Mouse (Mus musculus) erythroid progenitor cell, adult 5-6 weeks (primary cell): ENCODE measurements around the gene Tspo2. TPM values are rescaled to one million over a fixed set of nuclear protein-coding genes. Genes with fewer than 3 reads are reported as not detected.
"Not testable (repeated sequence)": the region's sequence is repeated elsewhere in the genome, so short reads cannot be mapped to it uniquely, and the experiment has no call there.

ENCODE experiments used
- ATAC-seq: replicated peaks from 2 replicates; pipeline ENCODE4 v1.8.0; 2016; ENCODE audit warnings: moderate number of reproducible peaks, mild to moderate bottlenecking, moderate TSS enrichment, inconsistent platforms; ENCODE audit not compliant: poor library complexity, low FRiP score, severe bottlenecking
- total RNA-seq, 2 experiments: library from RNA; stranded (forward) in 1 of 2; stranded (reverse) in 1 of 2; fragments of 150-400 nt in 1 of 2; fragments of 186-747, 209-891 nt in 1 of 2; gene quantifications; 2 replicates each; pipeline versions ENCODE4 v1.2.3 to v1.2.4; 2015 to 2017; ENCODE audit warnings: low replicate concordance in 2 of 2

Gene Tspo2
- total RNA-seq (2015; ENCODE audit: low replicate concordance) (464 and 482 TPM in 2 replicates), total RNA-seq (2017; ENCODE audit: low replicate concordance) (322 and 537 TPM in 2 replicates)

GRCm38 (mm10) chr17:48451353-48451675 lies at the start of gene Tspo2:
Gene Tspo2 (minus strand): TSS chr17:48451522.
- ATAC-seq = peak; percentile 72

- no peak for ATAC-seq
These were observed 49.6 kb upstream of the Tspo2 start for GRCm38 (mm10) chr17:48500846-48501445.

GRCm38 (mm10) chr17:48497986-48498385 lies 46.7 kb upstream of the Tspo2 start:
- ATAC-seq = no peak

- no peak for ATAC-seq
These were observed 42.7 kb upstream of the Tspo2 start for GRCm38 (mm10) chr17:48493986-48494385.

- no peak for ATAC-seq
These were observed 42.3 kb upstream of the Tspo2 start for GRCm38 (mm10) chr17:48493582-48493981.

- no peak for ATAC-seq
These were observed 41.3 kb upstream of the Tspo2 start for GRCm38 (mm10) chr17:48492621-48493020.

- no peak for ATAC-seq
These were observed 38.1 kb upstream of the Tspo2 start for GRCm38 (mm10) chr17:48489466-48489865.

GRCm38 (mm10) chr17:48484191-48484590 lies 32.9 kb upstream of the Tspo2 start:
- ATAC-seq = no peak

GRCm38 (mm10) chr17:48483764-48484163 lies 32.4 kb upstream of the Tspo2 start:
- ATAC-seq = no peak

GRCm38 (mm10) chr17:48479952-48480351 lies 28.6 kb upstream of the Tspo2 start:
- no peak for ATAC-seq

GRCm38 (mm10) chr17:48475444-48475843 lies 24.1 kb upstream of the Tspo2 start:
- no peak for ATAC-seq

- ATAC-seq = not testable (repeated sequence)
These were observed 23.0 kb upstream of the Tspo2 start for GRCm38 (mm10) chr17:48474282-48474681.

- peak; percentile 85 for ATAC-seq
These were observed 16.3 kb upstream of the Tspo2 start for GRCm38 (mm10) chr17:48467395-48468231.

- peak; percentile 74 for ATAC-seq
These were observed 15.6 kb upstream of the Tspo2 start for GRCm38 (mm10) chr17:48466769-48467394.

- no peak for ATAC-seq
These were observed 12.1 kb upstream of the Tspo2 start for GRCm38 (mm10) chr17:48463391-48463790.

- ATAC-seq = 0 out of 2 replicates have a peak, but pooled peaks have one; percentile 50
These were observed 10.8 kb upstream of the Tspo2 start for GRCm38 (mm10) chr17:48462096-48462495.

GRCm38 (mm10) chr17:48457971-48458653 lies 6.8 kb upstream of the Tspo2 start:
- no peak for ATAC-seq

- no peak for ATAC-seq
These were observed 4.6 kb upstream of the Tspo2 start for GRCm38 (mm10) chr17:48455955-48456354.

GRCm38 (mm10) chr17:48454688-48455087 lies 3.4 kb upstream of the Tspo2 start, which contains the start of gene Unc5cl:
Gene Unc5cl (plus strand): TSS chr17:48454901.
- ATAC-seq = no peak

GRCm38 (mm10) chr17:48454190-48454589 lies 2.9 kb upstream of the Tspo2 start:
- no peak for ATAC-seq
